11 mouse cellular contexts compared by ENCODE assay signal in genomic region chr8:94306989-94307513, GRCm38 (mm10). TPM values are rescaled to one million over a fixed set of nuclear protein-coding genes. Genes with fewer than 3 reads are reported as not detected.
DNase-seq lines count a peak whose midpoint lies in the region; ATAC-seq and TF ChIP-seq lines count a peak whose summit lies in the region.
"Had no signal": no experiment of that assay in that cellular context is flagged by ENCODE, and none has a peak within 500 bp of the region (broad histone marks: within the 10 kb centered on the region; RNA-seq: fewer than 3 reads in every experiment).

No protein-coding gene starts in this region.

- 54% methylated on average over 7 of the region's 7 CpGs for WGBS in kidney, adult 2 months
- 39% methylated on average over 7 of the region's 7 CpGs for WGBS in liver, embryonic 16.5 days (ENCODE audit: insufficient replicate concordance)
- 35% methylated on average over 7 of the region's 7 CpGs for WGBS in small intestine, adult 2 months

- peak; percentile 84 for ATAC-seq in liver, embryonic 16.5 days (ENCODE audit: low read depth)
- ATAC-seq in frontal cortex, adult (ENCODE audit: low TSS enrichment), result no peak
- ATAC-seq: forebrain, postnatal 0 days had no signal

- H3K27me3 ChIP-seq in kidney, adult 2 months (replicated peaks; ENCODE audit: control insufficient read depth, insufficient read depth, low read length), result no peaks in the 10 kb centered on the region
- no peaks in the 10 kb centered on the region for H3K27me3 ChIP-seq in liver, embryonic 16.5 days (ENCODE audit: control insufficient read depth, insufficient read depth, low read depth, low read length)
- H3K27me3 ChIP-seq in small intestine, adult 2 months (ENCODE audit: control insufficient read depth, insufficient read depth, low read length), result no peaks in the 10 kb centered on the region
- H3K27me3 ChIP-seq: limb, embryonic 13.5 days; neural tube, embryonic 12.5 days had no signal

- H3K4me3 ChIP-seq in kidney, adult 2 months (ENCODE audit: insufficient read depth, low read depth, low read length), result no peak overlapping the region
- no peak overlapping the region for H3K4me3 ChIP-seq in liver, embryonic 16.5 days (ENCODE audit: low read depth, low read length)
- H3K4me3 ChIP-seq in small intestine, adult 2 months (ENCODE audit: low read depth, low read length), result no peak overlapping the region
- H3K4me3 ChIP-seq: limb, embryonic 13.5 days; neural tube, embryonic 12.5 days had no signal

- H3K9me3 ChIP-seq in liver, embryonic 16.5 days (replicated peaks; ENCODE audit: control insufficient read depth, low read length), result no peaks in the 10 kb centered on the region
- H3K9me3 ChIP-seq: limb, embryonic 13.5 days; neural tube, embryonic 12.5 days had no signal

- DNase-seq in kidney, adult 2 months, result peak; percentile 46
- DNase-seq in kidney, postnatal 10 days, result no peak
- peak; percentile 48 for DNase-seq in c-Kit-positive CD71-positive TER-119-positive erythroid progenitor cells, embryonic 14.5 days (ENCODE audit: low spot score)
- DNase-seq in layer of hippocampus, adult 18-20 months (ENCODE audit: low spot score in 2 of 2), result no peak
- DNase-seq in T-cell, adult 2 months (ENCODE audit: low spot score), result no peak
- DNase-seq: forebrain, postnatal 0 days had no signal

- no peak overlapping the region for H3K4me2 ChIP-seq in liver, embryonic 16.5 days (ENCODE audit: low read depth, low read length)
- H3K4me2 ChIP-seq: limb, embryonic 13.5 days; neural tube, embryonic 12.5 days had no signal

- H3K9ac ChIP-seq in liver, embryonic 16.5 days (ENCODE audit: low read depth, low read length), result no peak overlapping the region; the same call in 1 of the 2 replicates
- H3K9ac ChIP-seq: forebrain, postnatal 0 days; limb, embryonic 13.5 days; neural tube, embryonic 12.5 days had no signal

- H3K27ac ChIP-seq in kidney, adult 2 months (ENCODE audit: insufficient read depth, low read depth, low read length), result no peak overlapping the region
- H3K27ac ChIP-seq in liver, embryonic 16.5 days (ENCODE audit: low read length), result peak overlapping the region; percentile 1
- H3K27ac ChIP-seq in small intestine, adult 2 months (ENCODE audit: insufficient read depth, low read depth, low read length), result peak overlapping the region; percentile 60
- H3K27ac ChIP-seq: limb, embryonic 13.5 days; neural tube, embryonic 12.5 days had no signal

- TF ChIP-seq POLR2A in kidney, adult 2 months (IDR thresholded peaks at IDR 0.05; ENCODE audit: low read depth, low read length), result no peak
- no peak for TF ChIP-seq POLR2A in small intestine, adult 2 months (IDR thresholded peaks at IDR 0.05; ENCODE audit: low read depth, low read length)

- no peaks in the 10 kb centered on the region; the same call in 1 of the 2 replicates for H3K36me3 ChIP-seq in kidney, adult 2 months (ENCODE audit: control insufficient read depth, insufficient read depth, low read length)
- H3K36me3 ChIP-seq in liver, embryonic 16.5 days (ENCODE audit: control insufficient read depth, insufficient read depth), result peaks cover 8% of the 10 kb centered on the region; the same call in 1 of the 2 replicates
- H3K36me3 ChIP-seq in small intestine, adult 2 months (ENCODE audit: control insufficient read depth, insufficient read depth, low read length), result peaks cover 30% of the 10 kb centered on the region

- H3K4me1 ChIP-seq in kidney, adult 2 months (ENCODE audit: control insufficient read depth, insufficient read depth, low read length), result no peaks in the 10 kb centered on the region
- H3K4me1 ChIP-seq in liver, embryonic 16.5 days (ENCODE audit: control insufficient read depth, low read depth, low read length), result peaks cover 9% of the 10 kb centered on the region
- H3K4me1 ChIP-seq in small intestine, adult 2 months (ENCODE audit: control insufficient read depth, insufficient read depth, insufficient read length, low read length), result peaks cover 17% of the 10 kb centered on the region
- H3K4me1 ChIP-seq: limb, embryonic 13.5 days; neural tube, embryonic 12.5 days had no signal

- no peak for TF ChIP-seq CTCF in kidney, adult 2 months (conservative IDR thresholded peaks at IDR 0.05; ENCODE audit: insufficient read depth, insufficient read length, low read depth, low read length)
- TF ChIP-seq CTCF in small intestine, adult 2 months (IDR thresholded peaks at IDR 0.05; ENCODE audit: extremely low read depth, insufficient read length, insufficient replicate concordance, low read depth, low read length), result no peak

RNA-seq across cellular contexts. Expression of gene Slc12a3, which starts 21.9 kb away (rescaled TPM):
- polyA plus RNA-seq in kidney, adult 2 months (2012; rRNA removed), result 600 and 1,070 TPM in 2 replicates
- polyA plus RNA-seq in liver, embryonic 16.5 days (2015; fragmentation: Nextera tagmentation; extraction: Ambion mirVana), result 0.20 and 0.46 TPM in 2 replicates
- 0.06 and 0.22 TPM in 2 replicates for polyA plus RNA-seq in small intestine, adult 2 months (2012; rRNA removed)
- total RNA-seq in layer of hippocampus, adult 18-20 months (2021), result under 1 TPM; 0.25 to 0.46 TPM
- polyA plus RNA-seq: limb, embryonic 13.5 days had no signal

Comparison
In these comparisons a context has a peak if more than half of its experiments do, and no peak if none do; other contexts are left out.
1. DNase-seq: peak in kidney, adult 2 months (single experiment) and c-Kit-positive CD71-positive TER-119-positive erythroid progenitor cells, embryonic 14.5 days (single experiment); none in kidney, postnatal 10 days (single experiment), layer of hippocampus, adult 18-20 months (0 of 2) and T-cell, adult 2 months (single experiment).
2. RNA of gene Slc12a3, which starts 21.9 kb away (polyA plus RNA-seq): 600 to 1,070 TPM in kidney, adult 2 months; 0.20 to 0.46 TPM in liver, embryonic 16.5 days and 0.06 to 0.22 TPM in small intestine, adult 2 months; every median in the first group is over 100 times any median in the second.